Mouse (Mus musculus) monocyte, adult 5-6 weeks (primary cell): Measurements from ENCODE around the gene Anxa3. TPM values are rescaled to one million over a fixed set of nuclear protein-coding genes. Genes with fewer than 3 reads are reported as not detected.

Experiments used
- total RNA-seq: library from RNA; stranded (forward); fragments of 200-1000, 200-491, 200-594 nt; gene quantifications from 3 replicates; pipeline ENCODE4 v1.2.3, GENCODE M21; 2017

Anxa3 gene
- total RNA-seq, 1 experiment from 2014 or later = 17.1 TPM

Other genes with a start within 250 kb of the Anxa3 start
- 26.8 to 28.9 TPM (median 27.5 TPM) in 3 replicates for gene Bmp2k, start 204.3 kb downstream of the Anxa3 start, total RNA-seq